Mouse (Mus musculus) embryonic facial prominence, embryonic 10.5 days (tissue): ENCODE data around the gene Klf15. TPM values are rescaled to one million over a fixed set of nuclear protein-coding genes. Genes with fewer than 3 reads are reported as not detected.

Experiments used
- polyA plus RNA-seq: library from polyadenylated mRNA; unstranded; fragments of >200 nt; fragmentation: Nextera tagmentation; extraction: Ambion mirVana; gene quantifications from 2 replicates; pipeline ENCODE4 v1.2.1, GENCODE M21; 2016

Klf15 gene
- polyA plus RNA-seq, 1 experiment from 2014 or later, result 6.4 TPM

Other genes with a start within 250 kb of the Klf15 start
- gene Vmn1r53, start 238.1 kb upstream of the Klf15 start, polyA plus RNA-seq, result not detected in 2 replicates
- gene Vmn1r54, start 216.3 kb upstream of the Klf15 start, polyA plus RNA-seq, result not detected in 2 replicates
- not detected in 2 replicates for gene BC048671, start 161.4 kb upstream of the Klf15 start, polyA plus RNA-seq
- gene Chst13, start 137.4 kb upstream of the Klf15 start, polyA plus RNA-seq, result 0.09 and 0.11 TPM in 2 replicates
- gene Uroc1, start 129.3 kb upstream of the Klf15 start, polyA plus RNA-seq, result 0.04 TPM in 1 of 2 replicates, not detected in the other
- gene Zxdc, start 93.1 kb upstream of the Klf15 start, polyA plus RNA-seq, result 6.0 and 7.2 TPM in 2 replicates
- 0.76 and 0.99 TPM in 2 replicates for gene Cfap100, start 33.8 kb upstream of the Klf15 start, polyA plus RNA-seq
- 1.5 and 2.1 TPM in 2 replicates for gene Aldh1l1, start 23.9 kb downstream of the Klf15 start, polyA plus RNA-seq
- gene Slc41a3, start 142.1 kb downstream of the Klf15 start, polyA plus RNA-seq, result 1.7 and 2.2 TPM in 2 replicates